Mouse (Mus musculus): ENCODE results near the gene Sox9. TPM values are rescaled to one million over a fixed set of nuclear protein-coding genes. Genes with fewer than 3 reads are reported as not detected.

The Sox9 gene
- polyA plus RNA-seq, 1 experiment from 2014 or later = 61.8 TPM

GRCm38 (mm10) chr11:112835468-112836092 is 53.6 kb downstream of the Sox9 start:
- H3K27ac ChIP-seq (replicated peaks) = no peak overlapping the region
- H3K36me3 ChIP-seq = no peaks in the 10 kb centered on the region
- H3K4me1 ChIP-seq = peaks cover 50% of the 10 kb centered on the region
- H3K4me3 ChIP-seq = no peak overlapping the region
- 55% methylated on average over 7 of the region's 7 CpGs for WGBS
- DNase-seq (ENCODE audit: low spot score) = no peak
- H3K27me3 ChIP-seq (ENCODE audit: low read depth, poor library complexity, severe bottlenecking) = peaks cover 23% of the 10 kb centered on the region; the same call in 1 of the 2 replicates
- no peaks in the 10 kb centered on the region for H3K9me3 ChIP-seq (replicated peaks)

Measured in midbrain, embryonic 10.5 days (tissue).